Mouse (Mus musculus): ENCODE measurements around the gene Sirt4. TPM values are rescaled to one million over a fixed set of nuclear protein-coding genes. Genes with fewer than 3 reads are reported as not detected.

Gene Sirt4
- 31.0 and 37.1 TPM in 2 replicates for polyA plus RNA-seq (2015; fragmentation: Nextera tagmentation; extraction: Ambion mirVana)

- 7% methylated on average over 30 of the region's 30 CpGs for WGBS
Measured at GRCm38 (mm10) chr5:115483947-115484920, at the start of gene Sirt4. TSS of gene Sirt4 (minus strand) at chr5:115484725.

GRCm38 (mm10) chr5:115531671-115532270 is 47.2 kb upstream of the Sirt4 start:
- 38% methylated on average over 18 of the region's 18 CpGs for WGBS
- peaks cover 64% of the 10 kb centered on the region for H3K4me1 ChIP-seq
- no peak overlapping the region for H3K4me3 ChIP-seq (replicated peaks)
- no peaks in the 10 kb centered on the region for H3K27me3 ChIP-seq (replicated peaks)
- no peaks in the 10 kb centered on the region for H3K9me3 ChIP-seq (replicated peaks)
- 0 out of 2 replicates have a peak overlapping the region, but pooled peaks have one; percentile 2 for H3K9ac ChIP-seq (replicated peaks)
- peak overlapping the region; percentile 75 for H3K27ac ChIP-seq (replicated peaks)
- H3K4me2 ChIP-seq: peak overlapping the region; percentile 30
- ATAC-seq (ENCODE audit: low FRiP score): peak; percentile 82
- no peaks in the 10 kb centered on the region for H3K36me3 ChIP-seq

More at GRCm38 (mm10) chr5:115483947-115484920, at the start of gene Sirt4:
- H3K4me1 ChIP-seq: peaks cover 47% of the 10 kb centered on the region
- H3K4me2 ChIP-seq: peak within 1 kb of the TSS; percentile 70
- H3K27ac ChIP-seq (replicated peaks): peak within 1 kb of the TSS; percentile 84
- H3K36me3 ChIP-seq: peaks cover 9% of the 10 kb centered on the region; the same call in 1 of the 2 replicates
- peak within 1 kb of the TSS; percentile 48 for H3K4me3 ChIP-seq (replicated peaks)
- H3K9ac ChIP-seq (replicated peaks): peak within 1 kb of the TSS; percentile 55
- ATAC-seq (ENCODE audit: low FRiP score): peak; percentile 87
- no peaks in the 10 kb centered on the region for H3K9me3 ChIP-seq (replicated peaks)
- H3K27me3 ChIP-seq (replicated peaks): no peaks in the 10 kb centered on the region

GRCm38 (mm10) chr5:115530447-115530809 is 45.9 kb upstream of the Sirt4 start:
- Histone ChIP-seq H3K9ac (replicated peaks) (0 out of 2 replicates have a peak overlapping the region, but pooled peaks have one; percentile 24), H3K4me1 (peaks cover 68% of the 10 kb centered on the region), H3K36me3 (no peaks in the 10 kb centered on the region), H3K27me3 (replicated peaks) (no peaks in the 10 kb centered on the region), H3K9me3 (replicated peaks) (no peaks in the 10 kb centered on the region), H3K27ac (replicated peaks) (peak overlapping the region; percentile 57; the same call in 1 of the 2 replicates), H3K4me2 (no peak overlapping the region), H3K4me3 (replicated peaks) (no peak overlapping the region)
- 65% methylated on average over 8 of the region's 8 CpGs for WGBS
- ATAC-seq (ENCODE audit: low FRiP score): no peak

GRCm38 (mm10) chr5:115529742-115530446 is 45.4 kb upstream of the Sirt4 start:
- H3K4me3 ChIP-seq (replicated peaks): no peak overlapping the region
- 0 out of 2 replicates have a peak overlapping the region, but pooled peaks have one; percentile 1 for H3K4me2 ChIP-seq
- peaks cover 65% of the 10 kb centered on the region for H3K4me1 ChIP-seq
- H3K27me3 ChIP-seq (replicated peaks): no peaks in the 10 kb centered on the region
- no peak for ATAC-seq (ENCODE audit: low FRiP score)
- 74% methylated on average over 7 of the region's 7 CpGs for WGBS
- H3K36me3 ChIP-seq: no peaks in the 10 kb centered on the region
- H3K9me3 ChIP-seq (replicated peaks): no peaks in the 10 kb centered on the region
- H3K27ac ChIP-seq (replicated peaks): peak overlapping the region; percentile 57
- H3K9ac ChIP-seq (replicated peaks): 0 out of 2 replicates have a peak overlapping the region, but pooled peaks have one; percentile 24

- Histone ChIP-seq H3K4me3 (replicated peaks) (no peak overlapping the region), H3K4me2 (no peak overlapping the region), H3K27ac (replicated peaks) (peak overlapping the region; percentile 57), H3K4me1 (peaks cover 63% of the 10 kb centered on the region), H3K27me3 (replicated peaks) (no peaks in the 10 kb centered on the region), H3K9me3 (replicated peaks) (no peaks in the 10 kb centered on the region), H3K9ac (replicated peaks) (no peak overlapping the region), H3K36me3 (no peaks in the 10 kb centered on the region)
- WGBS: 79% methylated on average over 8 of the region's 8 CpGs
- no peak for ATAC-seq (ENCODE audit: low FRiP score)
Measured at GRCm38 (mm10) chr5:115529364-115529741, 44.8 kb upstream of the Sirt4 start.

GRCm38 (mm10) chr5:115528128-115528527 is 43.6 kb upstream of the Sirt4 start:
- H3K27me3 ChIP-seq (replicated peaks): no peaks in the 10 kb centered on the region
- H3K4me3 ChIP-seq (replicated peaks): no peak overlapping the region
- H3K9me3 ChIP-seq (replicated peaks): no peaks in the 10 kb centered on the region
- ATAC-seq (ENCODE audit: low FRiP score): no peak
- no peaks in the 10 kb centered on the region for H3K36me3 ChIP-seq
- peaks cover 62% of the 10 kb centered on the region for H3K4me1 ChIP-seq
- H3K4me2 ChIP-seq: no peak overlapping the region
- H3K9ac ChIP-seq (replicated peaks): no peak overlapping the region
- 83% methylated on average over 5 of the region's 5 CpGs for WGBS
- H3K27ac ChIP-seq (replicated peaks): no peak overlapping the region

- Histone ChIP-seq H3K9me3 (replicated peaks) (no peaks in the 10 kb centered on the region), H3K27ac (replicated peaks) (no peak overlapping the region), H3K4me2 (no peak overlapping the region), H3K9ac (replicated peaks) (no peak overlapping the region), H3K36me3 (no peaks in the 10 kb centered on the region), H3K27me3 (replicated peaks) (no peaks in the 10 kb centered on the region), H3K4me1 (peaks cover 55% of the 10 kb centered on the region), H3K4me3 (replicated peaks) (no peak overlapping the region)
- 89% methylated on average over 17 of the region's 17 CpGs for WGBS
- ATAC-seq (ENCODE audit: low FRiP score): no peak
Measured at GRCm38 (mm10) chr5:115526456-115527202, 42.1 kb upstream of the Sirt4 start.

GRCm38 (mm10) chr5:115525943-115526342 is 41.4 kb upstream of the Sirt4 start:
- Histone ChIP-seq H3K27me3 (replicated peaks) (no peaks in the 10 kb centered on the region), H3K9ac (replicated peaks) (no peak overlapping the region), H3K9me3 (replicated peaks) (no peaks in the 10 kb centered on the region), H3K4me1 (peaks cover 48% of the 10 kb centered on the region), H3K36me3 (no peaks in the 10 kb centered on the region), H3K4me3 (replicated peaks) (no peak overlapping the region), H3K27ac (replicated peaks) (no peak overlapping the region), H3K4me2 (no peak overlapping the region)
- 85% methylated on average over 9 of the region's 9 CpGs for WGBS
- ATAC-seq (ENCODE audit: low FRiP score): no peak

- H3K4me3 ChIP-seq (replicated peaks): no peak overlapping the region
- peaks cover 43% of the 10 kb centered on the region for H3K4me1 ChIP-seq
- no peak for ATAC-seq (ENCODE audit: low FRiP score)
- no peak overlapping the region for H3K27ac ChIP-seq (replicated peaks)
- H3K9me3 ChIP-seq (replicated peaks): no peaks in the 10 kb centered on the region
- 89% methylated on average over 4 of the region's 4 CpGs for WGBS
- H3K27me3 ChIP-seq (replicated peaks): no peaks in the 10 kb centered on the region
- no peak overlapping the region for H3K4me2 ChIP-seq
- no peaks in the 10 kb centered on the region for H3K36me3 ChIP-seq
- no peak overlapping the region for H3K9ac ChIP-seq (replicated peaks)
Measured at GRCm38 (mm10) chr5:115525416-115525815, 40.9 kb upstream of the Sirt4 start.

- H3K9ac ChIP-seq (replicated peaks): no peak overlapping the region
- no peak overlapping the region for H3K27ac ChIP-seq (replicated peaks)
- no peak overlapping the region for H3K4me3 ChIP-seq (replicated peaks)
- no peaks in the 10 kb centered on the region for H3K27me3 ChIP-seq (replicated peaks)
- H3K4me2 ChIP-seq: no peak overlapping the region
- peaks cover 36% of the 10 kb centered on the region for H3K4me1 ChIP-seq
- WGBS: 55% methylated on average over 12 of the region's 12 CpGs
- ATAC-seq (ENCODE audit: low FRiP score): no peak
- H3K9me3 ChIP-seq (replicated peaks): no peaks in the 10 kb centered on the region
- H3K36me3 ChIP-seq: no peaks in the 10 kb centered on the region
Measured at GRCm38 (mm10) chr5:115524471-115524870, 39.9 kb upstream of the Sirt4 start.

- H3K27me3 ChIP-seq (replicated peaks): no peaks in the 10 kb centered on the region
- peaks cover 34% of the 10 kb centered on the region for H3K4me1 ChIP-seq
- no peaks in the 10 kb centered on the region for H3K36me3 ChIP-seq
- no peak overlapping the region for H3K4me3 ChIP-seq (replicated peaks)
- WGBS: 13% methylated on average over 15 of the region's 15 CpGs
- ATAC-seq (ENCODE audit: low FRiP score): no peak
- H3K4me2 ChIP-seq: peak overlapping the region; percentile 20; the same call in 1 of the 2 replicates
- no peak overlapping the region for H3K9ac ChIP-seq (replicated peaks)
- H3K27ac ChIP-seq (replicated peaks): no peak overlapping the region
- no peaks in the 10 kb centered on the region for H3K9me3 ChIP-seq (replicated peaks)
Measured at GRCm38 (mm10) chr5:115523971-115524370, 39.4 kb upstream of the Sirt4 start.
